Mouse (Mus musculus) kidney, embryonic 15.5 days (tissue): ENCODE measurements around the gene Adad2. TPM values are rescaled to one million over a fixed set of nuclear protein-coding genes. Genes with fewer than 3 reads are reported as not detected.
A peak's percentile ranks its signal among the peaks of the same experiment; 100 is the strongest.

Experiments used
- ATAC-seq: fragments of 200-750 bp; cut with Nextera tagmentation; replicated peaks from 2 replicates; pipeline ENCODE4 v1.8.0; 2017; ENCODE audit warnings: moderate TSS enrichment; ENCODE audit not compliant: low FRiP score
- H3K27ac ChIP-seq: fragments of 300-500 bp; sonication (generic); 2 replicates; pipeline ENCODE4 v1.5.1; 2015; ENCODE audit warnings: mild to moderate bottlenecking, inconsistent platforms
- H3K27me3 ChIP-seq: fragments of 300-500 bp; sonication (generic); 2 replicates; pipeline ENCODE4 v1.6.1; 2015; ENCODE audit warnings: inconsistent platforms
- H3K36me3 ChIP-seq: fragments of 300-500 bp; sonication (generic); 2 replicates; pipeline ENCODE4 v1.6.1; 2015; ENCODE audit warnings: inconsistent platforms
- H3K4me1 ChIP-seq: fragments of 300-500 bp; sonication (generic); 2 replicates; pipeline ENCODE4 v1.6.1; 2015; ENCODE audit warnings: inconsistent platforms
- H3K4me2 ChIP-seq: fragments of 300-500 bp; sonication (generic); 2 replicates; pipeline ENCODE4 v1.6.1; 2015; ENCODE audit warnings: moderate library complexity, mild to moderate bottlenecking, inconsistent platforms
- H3K4me3 ChIP-seq: fragments of 300-500 bp; sonication (generic); replicated peaks from 2 replicates; pipeline ENCODE4 v1.5.1; 2015; ENCODE audit warnings: mild to moderate bottlenecking, inconsistent platforms
- H3K9ac ChIP-seq: fragments of 300-500 bp; sonication (generic); 2 replicates; pipeline ENCODE4 v1.6.1; 2015; ENCODE audit warnings: mild to moderate bottlenecking, inconsistent platforms
- H3K9me3 ChIP-seq: fragments of 300-500 bp; sonication (generic); replicated peaks from 2 replicates; pipeline ENCODE4 v1.6.1; 2016; ENCODE audit warnings: inconsistent platforms
- WGBS: fragments of 180-500 bp; shearing (Covaris S2); methylation state at CpG from one replicate; pipeline ENCODE4 v1.1.7; 2015; ENCODE audit warnings: mixed read lengths; 5-methylcytosine and 5-hydroxymethylcytosine counted together
- polyA plus RNA-seq: library from polyadenylated mRNA; unstranded; fragments of >200 nt; fragmentation: Nextera tagmentation; extraction: Ambion mirVana; gene quantifications from 2 replicates; pipeline ENCODE4 v1.2.1, GENCODE M21; 2015

The Adad2 gene
- polyA plus RNA-seq, 1 experiment from 2014 or later = not detected

GRCm38 (mm10) chr8:119632909-119633308, 20.4 kb downstream of the Adad2 start:
- H3K4me3 ChIP-seq = no peak overlapping the region
- no peak for ATAC-seq
- no peak overlapping the region for H3K4me2 ChIP-seq
- H3K9me3 ChIP-seq = no peaks in the 10 kb centered on the region
- H3K27ac ChIP-seq = no peak overlapping the region
- H3K4me1 ChIP-seq = peaks cover 39% of the 10 kb centered on the region
- H3K36me3 ChIP-seq = no peaks in the 10 kb centered on the region
- H3K27me3 ChIP-seq = peaks cover 51% of the 10 kb centered on the region
- 50% methylated on average over 29 of the region's 29 CpGs for WGBS
- H3K9ac ChIP-seq = no peak overlapping the region

- peak overlapping the region; percentile 24 for H3K4me2 ChIP-seq
- no peaks in the 10 kb centered on the region for H3K9me3 ChIP-seq
- H3K4me3 ChIP-seq = no peak overlapping the region
- peaks cover 37% of the 10 kb centered on the region for H3K4me1 ChIP-seq
- 0 out of 2 replicates have a peak, but pooled peaks have one; percentile 37 for ATAC-seq
- peaks cover 51% of the 10 kb centered on the region for H3K27me3 ChIP-seq
- H3K36me3 ChIP-seq = no peaks in the 10 kb centered on the region
- peak overlapping the region; percentile 8; the same call in 1 of the 2 replicates for H3K9ac ChIP-seq
- 17% methylated on average over 14 of the region's 14 CpGs for WGBS
- H3K27ac ChIP-seq = no peak overlapping the region
Observed at GRCm38 (mm10) chr8:119634616-119635336, 22.2 kb downstream of the Adad2 start.

- no peak for ATAC-seq
- Histone ChIP-seq H3K4me3 (no peak within 1 kb of the TSS), H3K4me1 (peaks cover 40% of the 10 kb centered on the region), H3K27ac (no peak within 1 kb of the TSS), H3K9me3 (no peaks in the 10 kb centered on the region), H3K27me3 (peaks cover 51% of the 10 kb centered on the region), H3K36me3 (no peaks in the 10 kb centered on the region), H3K4me2 (peak within 1 kb of the TSS; percentile 24), H3K9ac (peak within 1 kb of the TSS; percentile 8; the same call in 1 of the 2 replicates)
- 22% methylated on average over 6 of the region's 6 CpGs for WGBS
Observed at GRCm38 (mm10) chr8:119635378-119635777, 22.8 kb downstream of the Adad2 start, which contains the start of gene Kcng4. TSS of gene Kcng4 (minus strand) at chr8:119635680.

GRCm38 (mm10) chr8:119635958-119636357, 23.4 kb downstream of the Adad2 start:
- ATAC-seq = no peak
- H3K9ac ChIP-seq = no peak overlapping the region

DNA sequence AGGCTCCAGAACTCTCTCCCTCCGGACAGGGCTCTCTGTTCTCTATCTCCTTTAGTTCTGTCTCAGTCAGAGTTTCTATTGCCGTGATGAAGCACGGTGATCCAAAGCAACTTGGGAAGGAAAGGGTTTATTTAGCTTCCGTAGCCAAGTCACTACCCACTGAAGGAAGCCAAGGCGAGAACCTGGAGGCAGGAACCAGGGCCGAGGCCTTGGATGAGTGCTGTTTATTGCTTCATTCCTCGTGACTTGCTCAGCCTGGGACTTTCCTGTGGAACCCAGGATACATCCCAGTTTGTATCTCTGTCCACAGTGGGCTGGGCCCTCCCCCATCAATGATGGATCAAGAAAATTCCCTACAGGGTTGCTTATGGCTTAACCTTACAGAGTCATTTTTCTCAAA, 24.2 kb downstream of the Adad2 start:
- 53% methylated on average over 7 of the region's 7 CpGs for WGBS
- Histone ChIP-seq H3K4me2 (no peak overlapping the region), H3K27me3 (peaks cover 45% of the 10 kb centered on the region), H3K27ac (no peak overlapping the region), H3K9ac (no peak overlapping the region), H3K9me3 (no peaks in the 10 kb centered on the region), H3K4me3 (no peak overlapping the region), H3K4me1 (peaks cover 31% of the 10 kb centered on the region), H3K36me3 (no peaks in the 10 kb centered on the region)
- ATAC-seq = no peak

More at GRCm38 (mm10) chr8:119635958-119636357, 23.4 kb downstream of the Adad2 start:
- 71% methylated on average over 2 of the region's 2 CpGs for WGBS
- no peak overlapping the region for H3K27ac ChIP-seq
- no peak overlapping the region for H3K4me3 ChIP-seq
- H3K4me1 ChIP-seq = peaks cover 34% of the 10 kb centered on the region
- no peaks in the 10 kb centered on the region for H3K9me3 ChIP-seq
- peaks cover 51% of the 10 kb centered on the region for H3K27me3 ChIP-seq
- H3K4me2 ChIP-seq = no peak overlapping the region
- no peaks in the 10 kb centered on the region for H3K36me3 ChIP-seq

GRCm38 (mm10) chr8:119637381-119637780, 24.8 kb downstream of the Adad2 start:
- WGBS = 88% methylated on average over 4 of the region's 4 CpGs
- Histone ChIP-seq H3K4me2 (no peak overlapping the region), H3K4me3 (no peak overlapping the region), H3K27me3 (peaks cover 39% of the 10 kb centered on the region), H3K9ac (no peak overlapping the region), H3K4me1 (peaks cover 31% of the 10 kb centered on the region), H3K36me3 (no peaks in the 10 kb centered on the region), H3K27ac (no peak overlapping the region), H3K9me3 (no peaks in the 10 kb centered on the region)
- no peak for ATAC-seq

- no peak for ATAC-seq
- Histone ChIP-seq H3K36me3 (no peaks in the 10 kb centered on the region), H3K27me3 (peaks cover 30% of the 10 kb centered on the region), H3K9ac (no peak overlapping the region), H3K9me3 (no peaks in the 10 kb centered on the region), H3K4me3 (no peak overlapping the region), H3K4me2 (no peak overlapping the region), H3K27ac (no peak overlapping the region), H3K4me1 (peaks cover 24% of the 10 kb centered on the region)
- 88% methylated on average over 6 of the region's 6 CpGs for WGBS
Observed at GRCm38 (mm10) chr8:119638261-119638660, 25.7 kb downstream of the Adad2 start.

- no peaks in the 10 kb centered on the region for H3K9me3 ChIP-seq
- H3K9ac ChIP-seq = no peak overlapping the region
- H3K36me3 ChIP-seq = no peaks in the 10 kb centered on the region
- peaks cover 22% of the 10 kb centered on the region for H3K27me3 ChIP-seq
- no peak overlapping the region for H3K27ac ChIP-seq
- WGBS = 19% methylated on average over 7 of the region's 7 CpGs
- H3K4me3 ChIP-seq = no peak overlapping the region
- peaks cover 19% of the 10 kb centered on the region for H3K4me1 ChIP-seq
- no peak overlapping the region for H3K4me2 ChIP-seq
- no peak for ATAC-seq
Observed at GRCm38 (mm10) chr8:119639798-119640197, 27.3 kb downstream of the Adad2 start.

DNA sequence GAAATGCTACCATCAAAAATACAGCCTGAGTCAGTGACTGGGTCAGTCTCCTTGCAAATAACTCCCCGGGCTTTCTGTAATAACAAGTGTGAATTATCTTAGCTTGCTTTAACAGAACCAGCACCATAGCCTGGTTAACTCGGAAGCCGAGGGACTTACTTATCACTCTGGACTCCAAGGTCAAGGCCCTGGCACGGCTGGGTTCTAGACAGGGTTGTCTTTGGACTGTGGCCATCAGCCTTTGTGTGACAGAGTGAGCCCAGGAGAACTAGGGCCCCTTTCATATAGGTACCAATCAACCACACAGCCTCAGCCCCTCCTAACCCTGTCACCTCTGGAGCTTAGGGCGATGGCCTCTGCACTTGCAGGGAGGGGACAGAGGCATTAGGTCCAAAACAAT, 28.5 kb downstream of the Adad2 start:
- Histone ChIP-seq H3K4me2 (no peak overlapping the region), H3K4me1 (peaks cover 12% of the 10 kb centered on the region), H3K27ac (no peak overlapping the region), H3K36me3 (no peaks in the 10 kb centered on the region), H3K4me3 (no peak overlapping the region), H3K27me3 (peaks cover 19% of the 10 kb centered on the region; the same call in 1 of the 2 replicates), H3K9me3 (no peaks in the 10 kb centered on the region), H3K9ac (no peak overlapping the region)
- WGBS = 73% methylated on average over 5 of the region's 5 CpGs
- ATAC-seq = no peak

- WGBS = 89% methylated on average over 1 of the region's 1 CpGs
- ATAC-seq = no peak
- no peaks in the 10 kb centered on the region for H3K9me3 ChIP-seq
- H3K4me1 ChIP-seq = peaks cover 12% of the 10 kb centered on the region; the same call in 1 of the 2 replicates
- H3K36me3 ChIP-seq = no peaks in the 10 kb centered on the region
- no peak overlapping the region for H3K4me3 ChIP-seq
- no peak overlapping the region for H3K27ac ChIP-seq
- no peak overlapping the region for H3K9ac ChIP-seq
- no peak overlapping the region for H3K4me2 ChIP-seq
- peaks cover 11% of the 10 kb centered on the region; the same call in 1 of the 2 replicates for H3K27me3 ChIP-seq
Observed at GRCm38 (mm10) chr8:119642960-119643359, 30.4 kb downstream of the Adad2 start.

DNA sequence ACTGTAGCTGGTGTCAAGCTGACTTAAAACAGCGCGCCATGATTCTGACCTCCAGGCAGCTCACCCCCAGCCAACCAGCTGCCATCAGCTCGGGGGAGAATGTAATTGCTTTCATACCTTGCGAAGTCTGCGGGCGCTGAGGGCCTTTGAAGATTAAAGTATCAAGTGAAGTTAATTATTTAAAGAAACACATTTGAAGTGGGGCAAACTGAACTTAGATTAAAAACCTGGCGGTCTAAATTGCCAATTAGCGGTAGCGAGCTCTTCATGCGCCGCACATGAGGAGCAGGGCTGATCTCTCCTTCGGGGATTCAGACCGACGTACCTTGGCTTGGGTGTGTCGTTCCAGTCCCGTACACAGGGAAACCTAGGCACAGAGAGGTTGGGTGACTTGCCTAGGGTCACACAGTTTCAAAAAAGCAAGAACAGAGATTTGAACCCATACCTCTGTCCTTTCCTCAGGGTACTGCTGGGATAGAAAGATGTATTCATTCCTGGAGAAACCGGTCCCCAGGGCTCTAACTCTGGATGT, 31.9 kb downstream of the Adad2 start:
- Histone ChIP-seq H3K27ac (no peak overlapping the region), H3K9me3 (no peaks in the 10 kb centered on the region), H3K9ac (no peak overlapping the region), H3K4me1 (peaks cover 12% of the 10 kb centered on the region; the same call in 1 of the 2 replicates), H3K4me2 (no peak overlapping the region), H3K27me3 (peaks cover 11% of the 10 kb centered on the region; the same call in 1 of the 2 replicates), H3K4me3 (no peak overlapping the region), H3K36me3 (no peaks in the 10 kb centered on the region)
- WGBS = 74% methylated on average over 17 of the region's 17 CpGs
- no peak for ATAC-seq

- Histone ChIP-seq H3K27me3 (peaks cover 11% of the 10 kb centered on the region; the same call in 1 of the 2 replicates), H3K4me1 (peaks cover 10% of the 10 kb centered on the region; the same call in 1 of the 2 replicates), H3K4me2 (no peak overlapping the region), H3K27ac (no peak overlapping the region), H3K4me3 (no peak overlapping the region), H3K9ac (no peak overlapping the region), H3K9me3 (no peaks in the 10 kb centered on the region), H3K36me3 (no peaks in the 10 kb centered on the region)
- no peak for ATAC-seq
- 54% methylated on average over 18 of the region's 18 CpGs for WGBS
Observed at GRCm38 (mm10) chr8:119644981-119645597, 32.5 kb downstream of the Adad2 start.
